Mouse (Mus musculus): Measurements from ENCODE around the gene Spaar.
"Not testable (repeated sequence)": the region's sequence is repeated elsewhere in the genome, so short reads cannot be mapped to it uniquely, and the experiment has no call there.

Gene Spaar

DNA sequence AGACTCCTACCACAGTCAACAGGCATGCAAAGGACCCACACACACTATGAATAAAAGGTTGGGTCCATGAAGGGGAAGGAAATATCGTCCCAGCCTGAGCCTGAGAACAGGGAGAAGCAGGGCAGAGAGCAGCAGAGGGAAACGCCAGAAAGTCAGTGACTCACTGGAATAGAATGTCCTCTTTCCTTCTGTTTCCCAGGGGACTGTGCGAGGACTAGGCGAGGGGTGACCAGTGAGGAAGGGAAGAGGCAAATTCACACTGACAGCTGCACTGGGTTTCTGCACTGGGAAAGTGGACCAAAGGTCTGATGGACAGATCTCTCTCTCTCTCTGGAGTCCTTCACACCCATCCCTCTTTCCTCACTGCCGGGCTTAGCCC is 1.3 kb upstream of the Spaar start:
- DNase-seq (ENCODE audit: low read depth, low spot score): no peak

DNA sequence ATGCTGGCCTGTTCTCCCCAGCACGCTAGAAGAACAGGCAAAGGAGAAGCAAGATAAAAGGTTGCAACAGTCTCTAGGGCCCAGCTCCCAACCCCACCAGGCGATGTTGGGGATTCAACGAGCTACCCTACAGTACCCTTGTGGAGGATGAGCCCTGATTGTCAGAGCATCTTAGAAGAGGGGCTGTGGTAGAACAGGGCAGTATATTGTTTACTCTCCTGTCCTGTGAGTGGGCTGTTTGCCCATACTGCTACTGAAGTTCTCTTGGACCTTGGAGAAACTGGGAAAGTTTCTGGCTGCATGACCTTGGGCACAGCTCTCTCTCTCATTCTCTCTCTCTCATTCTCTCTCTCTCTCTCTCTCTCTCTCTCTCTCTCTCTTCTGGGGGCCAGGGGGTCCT is 708 bp upstream of the Spaar start:
- DNase-seq (ENCODE audit: low read depth, low spot score): no peak

DNA sequence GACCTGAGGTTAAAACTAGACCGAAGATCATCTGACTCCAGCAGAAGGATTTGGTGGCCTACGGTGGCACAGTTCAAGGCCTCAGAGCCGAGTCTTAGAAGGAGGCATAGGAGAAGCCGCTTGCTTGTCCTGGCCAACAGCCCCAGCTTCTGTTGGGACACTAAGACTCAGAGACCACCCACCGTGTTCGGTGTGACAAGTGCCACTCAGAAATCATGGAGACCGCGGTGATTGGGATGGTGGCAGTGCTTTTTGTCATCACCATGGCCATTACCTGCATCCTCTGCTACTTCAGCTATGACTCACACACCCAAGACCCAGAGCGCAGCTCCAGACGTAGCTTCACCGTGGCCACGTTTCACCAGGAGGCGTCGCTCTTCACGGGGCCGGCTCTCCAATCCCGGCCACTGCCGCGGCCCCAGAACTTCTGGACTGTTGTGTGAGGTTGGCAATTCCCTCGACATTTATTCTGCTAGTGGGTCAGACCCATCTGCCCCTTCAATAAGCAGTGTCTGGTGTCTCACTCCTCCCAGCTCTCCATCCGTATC is 990 bp downstream of the Spaar start:
- no peak for DNase-seq (ENCODE audit: low read depth, low spot score)

DNA sequence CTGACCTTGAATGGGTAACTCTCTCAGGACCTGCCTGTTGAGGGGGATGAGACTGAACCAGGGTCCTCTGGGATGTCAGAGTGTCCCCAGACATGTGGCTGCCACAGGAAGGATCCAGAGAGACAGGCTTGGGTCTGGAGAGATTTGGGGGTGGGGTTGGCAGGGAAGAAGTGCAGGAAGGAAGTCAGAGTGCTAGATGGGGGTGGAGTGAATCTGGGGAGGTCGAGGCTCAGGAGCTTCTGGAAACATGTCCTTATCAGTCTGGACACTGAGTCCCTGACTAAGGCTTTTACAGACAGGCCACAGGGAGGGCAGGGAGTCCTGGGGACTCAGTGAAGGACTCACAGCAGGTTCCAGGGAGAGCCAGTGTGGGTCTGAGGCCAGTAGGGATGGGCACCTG is 2.3 kb downstream of the Spaar start:
- DNase-seq (ENCODE audit: low read depth, low spot score): no peak

DNA sequence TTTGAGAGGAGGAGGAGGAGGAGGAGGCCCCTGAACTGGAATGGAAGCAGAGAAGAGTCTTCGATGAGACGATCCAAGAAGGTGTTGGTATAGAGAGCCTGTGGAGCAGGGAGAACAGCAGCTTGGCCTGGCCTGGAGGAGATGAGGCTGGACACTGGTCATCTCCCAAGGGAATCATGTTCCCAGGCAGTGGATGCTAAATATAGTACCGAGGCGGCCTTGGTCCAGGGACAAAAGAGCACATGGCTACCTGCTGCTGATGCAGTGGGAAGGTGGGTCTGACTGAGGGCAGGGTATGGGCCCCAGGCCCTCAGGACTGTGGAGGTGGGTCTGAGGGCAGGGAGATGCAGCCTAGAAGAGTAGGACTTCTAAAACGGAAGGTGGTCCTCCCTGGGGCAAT is 3.4 kb downstream of the Spaar start:
- no peak for DNase-seq (ENCODE audit: low read depth, low spot score)

DNA sequence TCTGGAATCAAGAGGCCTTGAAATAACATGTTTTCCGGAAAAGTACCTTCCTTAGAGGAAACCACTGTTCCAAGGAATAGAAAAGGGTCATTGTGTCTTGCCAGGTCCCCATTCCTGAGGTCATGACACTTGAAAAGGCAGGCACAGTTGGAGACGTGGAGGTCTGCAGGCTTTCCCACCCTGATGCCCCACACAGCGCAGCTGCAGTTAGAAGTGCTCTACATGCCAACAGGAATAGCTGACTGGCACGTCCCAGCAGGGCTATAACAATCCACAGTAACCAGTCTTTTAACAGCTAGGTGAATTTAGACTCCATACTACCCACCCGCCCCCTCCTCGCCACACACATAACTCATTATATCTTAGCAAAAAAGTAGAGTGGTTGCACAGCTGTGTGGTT is 7.3 kb downstream of the Spaar start:
- DNase-seq (ENCODE audit: low read depth, low spot score): no peak

DNA sequence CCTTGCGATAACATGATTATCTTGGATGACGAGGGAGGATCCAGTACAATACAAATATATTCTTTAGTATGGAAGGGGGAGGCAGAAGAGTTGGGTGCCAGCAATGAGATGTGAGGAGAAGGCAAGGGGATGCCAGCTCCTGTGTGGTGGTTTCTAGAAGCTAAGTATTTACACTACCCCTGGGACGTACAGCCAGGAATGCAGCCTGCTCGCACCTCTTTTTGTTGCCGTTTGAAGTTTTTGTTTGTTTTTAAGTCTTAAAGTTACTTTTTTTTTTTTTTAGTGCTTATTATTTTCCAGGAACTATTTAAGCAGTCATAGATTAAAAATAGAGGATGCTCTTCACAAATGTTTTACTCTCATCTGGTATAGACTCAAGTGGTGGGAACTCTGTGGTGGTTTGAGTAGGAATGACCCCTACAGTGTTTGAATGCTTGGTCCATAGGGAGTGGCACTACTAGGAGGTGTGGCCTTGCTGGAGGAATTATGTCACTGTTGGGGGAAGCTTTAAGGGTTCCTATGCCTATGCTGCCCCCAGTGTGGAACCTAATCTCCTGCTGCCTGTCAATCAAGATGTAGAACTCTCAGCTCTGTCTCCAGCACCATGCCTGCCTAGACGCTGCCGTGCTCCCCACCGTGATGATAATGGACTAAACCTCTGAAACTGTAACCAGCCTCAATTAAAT is 9.3 kb downstream of the Spaar start:
- no peak for DNase-seq (ENCODE audit: low read depth, low spot score)

DNA sequence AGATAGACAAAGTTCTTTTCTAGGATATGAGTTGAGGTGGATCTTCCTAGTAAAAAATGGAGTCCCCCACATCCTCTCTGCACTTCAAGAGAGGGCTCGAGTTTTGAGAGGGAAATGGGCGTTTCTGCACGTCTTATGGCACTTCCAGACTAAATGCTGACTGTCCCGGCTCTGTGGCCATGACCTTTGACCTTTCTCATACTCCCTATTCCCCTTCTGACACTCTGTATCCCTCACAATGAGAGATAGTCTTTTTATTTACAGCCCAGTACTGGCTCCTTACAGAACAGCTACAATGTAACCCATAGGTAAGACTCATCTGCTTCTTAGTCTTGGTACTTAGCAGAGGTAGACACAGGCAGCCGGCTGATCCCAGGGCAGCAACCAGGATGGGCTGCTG is 11.7 kb downstream of the Spaar start:
- DNase-seq (ENCODE audit: low read depth, low spot score): no peak

DNA sequence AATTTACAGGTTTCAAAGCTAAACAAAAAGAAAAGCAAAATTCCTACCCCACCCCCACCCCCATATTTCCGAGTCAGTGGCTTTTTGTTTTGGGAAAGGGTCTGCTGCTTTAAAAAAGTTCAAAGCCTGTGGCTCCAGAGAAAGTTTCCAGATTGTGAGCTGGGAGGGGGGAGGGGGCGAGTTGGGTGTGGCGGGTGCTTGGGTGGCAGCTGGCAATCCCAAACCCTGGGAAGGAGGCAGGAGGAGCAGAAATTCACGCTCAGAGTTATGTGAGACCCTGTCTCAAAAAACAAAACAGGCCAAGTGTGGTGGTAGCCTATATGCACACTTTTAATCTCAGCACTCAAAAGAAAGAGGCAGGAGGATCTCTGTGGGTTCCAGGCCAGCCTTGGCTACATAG is 12.8 kb downstream of the Spaar start:
- no peak for DNase-seq (ENCODE audit: low read depth, low spot score)

DNA sequence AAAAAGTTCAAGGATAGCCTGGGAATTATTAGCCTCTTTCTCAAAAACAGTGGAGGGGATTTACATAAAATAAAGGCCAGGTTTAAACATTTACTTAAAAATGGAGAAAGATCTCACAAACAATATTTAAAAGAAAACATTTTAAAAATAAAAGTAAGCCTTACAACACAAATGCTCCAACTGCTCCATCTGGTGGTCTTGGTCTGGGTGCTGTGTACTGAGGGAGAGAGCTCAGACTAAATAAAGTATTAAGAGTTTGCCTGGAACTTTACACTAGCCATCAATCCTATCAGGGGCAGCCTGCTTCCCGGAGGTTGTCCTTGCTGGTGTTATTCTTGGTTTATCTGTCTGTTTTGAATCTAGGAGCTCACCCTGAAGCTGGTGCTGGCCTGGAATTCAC is 13.3 kb downstream of the Spaar start:
- no peak for DNase-seq (ENCODE audit: low read depth, low spot score)

DNA sequence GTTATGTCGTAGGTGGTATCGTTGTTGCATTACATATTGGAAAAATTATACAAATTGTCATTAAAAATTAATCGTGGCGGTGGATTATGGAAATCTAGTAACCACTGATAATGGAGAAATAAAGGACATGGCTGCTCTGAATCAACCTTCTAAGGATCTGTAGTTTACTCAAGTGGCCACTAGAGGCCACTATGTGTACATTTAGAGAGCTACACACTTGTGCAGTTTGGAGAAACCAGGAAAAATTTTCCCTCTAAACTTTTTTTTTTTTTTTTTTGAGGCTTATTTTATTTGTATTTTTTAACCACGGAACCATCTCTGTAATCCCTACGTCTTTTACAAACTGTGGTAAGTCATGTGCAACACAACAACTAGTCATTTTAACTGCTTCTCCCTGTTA is 15.4 kb downstream of the Spaar start:
- DNase-seq (ENCODE audit: low read depth, low spot score): no peak

DNA sequence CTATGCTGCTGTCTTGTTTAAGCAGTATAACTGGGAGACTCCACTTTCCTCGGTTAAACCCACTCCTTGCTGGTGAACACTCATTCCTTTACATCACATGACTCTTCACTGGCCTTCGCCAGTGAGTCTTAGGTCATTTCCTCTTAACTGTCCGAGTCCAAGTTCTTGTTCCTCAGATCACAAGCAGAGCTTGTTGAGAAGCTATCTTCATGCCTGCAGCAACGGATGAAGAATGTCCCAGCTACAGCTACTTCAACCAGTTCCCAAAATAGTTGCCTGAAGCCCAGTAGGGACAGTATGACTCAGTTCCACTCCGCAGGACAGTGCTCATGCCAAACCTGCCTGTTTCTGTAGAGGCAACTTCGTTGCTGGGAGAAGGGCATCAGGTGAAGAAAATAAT is 27.4 kb downstream of the Spaar start:
- DNase-seq (ENCODE audit: low read depth, low spot score): peak; percentile 12

DNA sequence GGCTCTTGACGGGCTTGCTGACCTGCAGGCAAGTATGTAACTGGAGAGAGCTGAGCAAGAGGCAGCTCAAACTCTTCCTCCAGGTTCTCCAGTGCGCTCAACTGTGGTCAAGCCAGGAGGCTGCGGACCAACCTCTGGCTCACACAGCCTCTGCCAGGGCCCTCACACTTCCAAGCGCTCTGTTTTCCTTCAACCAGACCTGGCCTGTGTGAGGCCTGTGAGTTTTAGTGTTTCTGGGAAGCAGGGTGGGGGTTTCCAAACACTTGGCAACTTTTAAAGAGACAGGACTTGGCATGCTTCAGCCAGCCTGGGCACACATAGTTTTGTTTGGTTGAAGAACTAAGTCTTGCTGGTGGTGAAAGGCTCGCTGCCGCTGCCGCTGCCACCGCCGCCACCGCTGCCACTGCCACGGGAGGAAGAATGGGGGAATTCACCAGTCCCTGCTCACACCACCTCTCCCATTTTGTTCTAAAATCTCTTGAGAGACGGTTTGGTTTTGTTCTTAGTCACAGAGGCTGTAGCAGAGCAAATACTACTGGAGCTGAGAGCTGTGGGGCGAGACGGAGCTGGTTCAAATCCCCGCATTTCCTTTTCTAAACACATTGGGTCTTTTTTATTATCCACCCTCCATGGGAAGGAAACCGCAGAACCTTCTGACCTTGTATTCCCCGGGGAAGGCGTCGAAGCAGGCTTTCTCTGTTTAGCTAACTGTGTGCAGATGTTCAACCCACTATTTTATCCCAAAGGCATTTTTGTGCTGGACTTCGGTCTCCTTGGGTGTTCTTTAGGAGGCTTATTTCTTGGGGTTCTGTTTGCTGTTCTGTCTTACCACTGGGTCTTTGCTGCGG is 30.0 kb downstream of the Spaar start:
- no peak for DNase-seq (ENCODE audit: low read depth, low spot score)

DNA sequence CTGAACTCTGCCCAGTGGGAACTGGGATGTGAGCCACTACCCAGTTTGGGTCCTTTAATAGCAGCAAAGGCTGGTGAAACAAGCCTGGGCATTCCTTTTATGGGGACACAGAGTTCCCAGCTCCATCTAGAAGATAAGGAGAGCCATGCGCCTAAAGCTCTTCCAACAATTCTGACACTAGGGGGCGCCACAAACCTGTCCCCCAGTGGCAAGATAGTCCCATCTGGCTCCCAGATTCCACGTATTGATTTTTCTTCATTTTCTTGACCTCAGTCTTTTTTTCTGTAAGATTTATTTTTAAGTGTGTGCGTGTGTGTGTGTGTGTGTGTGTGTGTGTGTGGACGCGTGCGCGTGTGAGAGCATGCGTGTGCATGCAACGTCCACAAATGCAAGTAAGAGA is 30.6 kb downstream of the Spaar start:
- no peak for DNase-seq (ENCODE audit: low read depth, low spot score)

DNA sequence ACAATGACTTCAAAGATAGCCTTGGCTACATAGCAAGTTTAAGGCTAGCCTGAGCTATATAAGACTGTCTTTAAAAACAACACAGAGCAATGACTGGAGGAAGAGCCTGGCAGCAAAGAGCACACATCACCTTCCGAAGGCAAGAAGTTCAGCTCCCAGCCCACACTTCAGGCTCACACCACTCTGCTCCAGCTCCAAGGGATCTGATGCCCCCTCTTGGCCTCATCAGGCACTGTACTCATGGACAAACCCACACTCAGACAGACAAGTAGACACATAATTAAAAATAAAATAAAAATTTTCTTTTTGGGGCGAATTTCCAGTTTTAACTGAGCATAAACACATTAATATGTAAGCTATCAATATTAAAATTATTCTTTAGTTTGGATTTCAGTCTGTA is 31.5 kb downstream of the Spaar start:
- no peak for DNase-seq (ENCODE audit: low read depth, low spot score)

DNA sequence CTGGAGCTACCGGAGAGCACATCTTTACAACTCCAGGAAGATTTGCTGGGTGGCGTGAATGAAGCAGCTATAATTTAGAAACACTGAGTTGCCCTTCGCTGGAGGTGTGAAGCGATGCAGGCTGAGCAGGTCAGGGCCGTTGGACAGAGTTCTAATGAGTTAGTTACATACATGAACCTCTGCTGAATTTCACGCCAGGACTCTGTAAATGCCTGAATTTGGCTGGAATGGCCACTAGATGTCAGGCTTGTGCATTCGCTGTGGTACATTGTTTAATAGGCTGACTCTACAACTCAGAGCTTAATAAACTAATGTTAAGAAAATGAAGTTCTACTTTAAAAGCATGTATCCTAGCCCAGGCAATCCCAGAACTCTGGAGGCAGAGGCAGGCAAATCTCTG is 33.6 kb downstream of the Spaar start:
- DNase-seq (ENCODE audit: low read depth, low spot score): peak; percentile 22

DNA sequence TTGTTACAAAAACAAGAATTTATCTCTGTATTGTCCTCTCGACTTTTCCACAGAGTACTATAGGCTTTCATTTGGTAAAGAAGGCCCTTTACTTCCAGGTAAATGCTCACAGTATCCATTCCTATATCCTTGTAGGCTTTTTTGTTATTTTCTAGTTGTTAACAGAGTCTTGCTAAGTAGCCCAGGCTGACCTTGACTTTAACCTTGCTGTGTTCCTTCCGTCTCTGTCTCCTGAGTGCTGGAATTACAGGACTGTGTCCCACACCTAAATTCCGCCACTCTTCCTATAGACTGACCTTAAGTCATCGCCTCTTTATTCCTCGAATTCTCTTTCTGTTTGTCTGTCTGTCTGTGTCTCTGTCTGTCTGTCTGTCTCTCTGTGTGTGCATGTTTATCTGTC is 38.5 kb downstream of the Spaar start:
- DNase-seq (ENCODE audit: low read depth, low spot score): no peak

DNA sequence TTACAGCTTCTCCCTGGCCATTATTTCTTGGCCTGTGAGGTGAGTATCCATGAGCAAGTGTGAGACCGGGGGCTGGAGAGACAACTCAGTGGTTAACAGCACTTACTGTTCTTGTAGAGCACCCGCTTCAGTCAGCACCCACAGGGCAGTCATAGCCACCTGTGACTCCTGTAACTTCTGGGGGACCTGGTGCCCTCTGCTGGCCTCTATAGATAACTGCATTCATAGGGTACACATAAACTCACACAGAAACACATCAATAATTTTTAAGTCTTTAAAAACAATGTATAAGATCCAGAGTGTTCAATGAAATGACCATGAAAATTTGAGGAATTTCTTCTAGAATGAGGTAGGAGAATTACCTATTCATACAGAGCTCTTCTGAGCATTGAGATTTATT is 39.5 kb downstream of the Spaar start:
- DNase-seq (ENCODE audit: low read depth, low spot score): no peak

DNA sequence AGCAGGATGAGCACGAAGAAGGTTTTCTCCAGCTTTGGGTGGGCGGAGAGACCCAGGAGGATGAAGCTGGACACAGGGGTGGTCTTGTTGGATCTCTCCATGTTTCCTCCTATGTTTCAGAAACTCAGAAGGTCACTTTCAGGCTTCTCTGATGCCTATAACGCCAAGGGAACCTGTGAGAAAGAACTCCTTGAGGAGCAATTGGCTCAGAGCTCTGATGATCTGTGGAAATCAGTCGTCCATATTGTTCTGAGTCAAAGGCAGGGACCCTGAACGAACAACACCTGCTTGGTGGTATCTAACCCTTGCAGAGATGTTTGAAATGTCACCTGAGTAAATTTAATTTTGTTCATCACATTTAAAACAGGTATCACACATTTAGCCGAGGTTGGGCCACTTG is 41.1 kb downstream of the Spaar start, which contains the start of gene Olfr159:
Gene Olfr159, minus strand, starts transcription at position 101 of the 400 bp plus-strand sequence.
- no peak for DNase-seq (ENCODE audit: low read depth, low spot score)

DNA sequence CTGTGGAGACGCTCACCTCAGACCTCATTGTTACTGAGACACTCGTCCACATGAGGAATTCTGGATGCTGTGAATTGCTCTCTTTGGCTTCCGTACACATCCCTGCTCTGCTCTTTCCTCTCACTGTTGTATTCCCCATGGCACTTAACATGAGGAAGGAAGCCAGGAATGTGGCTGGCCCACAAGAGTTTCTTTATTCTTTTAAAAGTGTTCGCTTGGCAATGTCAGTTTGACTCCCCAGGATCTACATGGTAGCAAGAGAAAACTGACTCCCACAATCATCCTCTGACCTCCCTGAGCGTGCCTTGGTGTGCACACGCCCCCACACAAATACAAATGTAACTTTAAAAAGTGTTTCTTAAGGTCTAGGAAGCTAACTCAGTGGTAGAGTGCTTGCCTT is 41.8 kb downstream of the Spaar start:
- DNase-seq (ENCODE audit: low read depth, low spot score): no peak

DNA sequence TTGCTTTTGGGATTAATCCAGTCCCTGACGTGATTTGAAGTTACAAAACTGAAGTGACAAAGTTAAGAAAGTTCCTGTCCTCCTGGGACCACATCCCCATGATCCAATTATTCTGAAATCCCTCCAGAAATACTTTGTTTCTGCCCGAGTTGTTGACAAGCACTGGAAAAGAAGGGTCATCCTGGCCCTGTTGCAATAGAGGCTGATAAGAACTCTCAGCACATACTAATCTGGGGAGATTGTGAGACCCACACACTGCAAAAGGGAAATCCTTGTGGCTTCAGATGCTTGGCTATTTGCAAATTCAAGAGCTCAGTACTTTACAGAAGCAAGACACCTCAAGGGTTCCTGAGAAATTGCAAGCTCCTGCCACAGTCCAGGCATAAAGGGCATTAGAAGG is 42.5 kb downstream of the Spaar start:
- no peak for DNase-seq (ENCODE audit: low read depth, low spot score)

DNA sequence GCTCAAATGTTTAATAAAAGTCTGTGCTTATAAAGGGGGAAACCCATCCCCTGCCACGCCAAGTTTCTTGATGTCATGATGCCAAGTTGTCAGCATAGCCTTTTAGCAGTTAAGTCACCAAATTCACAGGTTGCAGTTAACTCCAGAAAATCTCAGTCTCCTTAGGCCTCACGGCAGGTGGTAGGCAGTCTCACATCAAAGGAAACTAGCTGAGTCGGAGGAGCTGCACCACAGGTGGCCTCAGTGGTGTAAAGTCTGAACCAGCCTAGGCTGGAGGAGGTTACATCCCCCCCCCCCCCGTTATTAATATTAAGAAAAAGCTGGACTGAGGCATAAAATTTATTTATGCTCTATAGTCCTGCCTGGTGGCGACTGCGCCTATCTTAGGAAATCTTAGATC is 65.5 kb downstream of the Spaar start:
- DNase-seq (ENCODE audit: low read depth, low spot score): no peak

DNA sequence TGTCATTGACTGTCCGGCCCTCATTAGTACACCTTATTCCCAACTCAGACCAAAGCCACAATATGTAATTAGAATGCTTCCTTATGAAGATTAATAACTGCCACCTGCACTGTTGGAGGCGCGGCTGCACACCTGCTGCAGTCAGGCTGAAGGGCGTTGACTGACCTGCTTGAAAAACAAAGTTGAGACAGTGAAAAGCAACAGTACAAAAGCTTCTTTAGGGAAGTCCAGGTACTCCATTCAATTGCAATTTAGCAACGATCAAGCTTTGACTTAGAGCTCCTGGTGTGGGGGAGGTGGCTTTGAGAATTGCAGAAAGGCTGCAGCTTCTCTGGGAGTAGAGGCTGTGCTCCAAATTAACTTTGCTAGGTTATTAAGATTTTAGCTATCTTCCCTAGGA is 66.0 kb downstream of the Spaar start:
- not testable (repeated sequence) for DNase-seq (ENCODE audit: low read depth, low spot score)

Data from telencephalon, adult 2 months (tissue).